ENCODE assay signal across 8 mouse cellular contexts in the genomic region with DNA sequence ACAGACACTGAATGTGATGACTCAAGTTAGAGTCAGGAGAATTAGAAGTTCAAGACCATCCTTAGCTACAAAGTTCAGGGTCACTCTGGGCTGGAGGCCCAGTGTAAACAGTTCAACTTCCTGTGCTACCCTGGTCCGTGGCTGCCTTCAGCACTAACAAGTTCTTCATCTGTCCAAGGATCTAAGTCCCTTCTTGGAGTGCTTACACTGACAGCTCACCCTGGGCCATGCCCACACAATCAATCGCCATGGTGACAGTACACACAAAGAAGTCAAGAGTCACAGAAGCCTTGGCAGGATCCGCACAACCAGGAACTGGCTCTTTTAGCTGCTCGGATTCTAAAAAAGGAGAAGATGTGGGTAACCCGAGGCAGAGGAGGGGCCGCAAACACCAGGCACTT. TPM values are rescaled to one million over a fixed set of nuclear protein-coding genes. Genes with fewer than 3 reads are reported as not detected.
DNase-seq lines count a peak whose midpoint lies in the region; ATAC-seq and TF ChIP-seq lines count a peak whose summit lies in the region.

No protein-coding gene starts in this region.

- no peak overlapping the region for H3K4me2 ChIP-seq in liver, embryonic 12.5 days

- peaks cover 45% of the 10 kb centered on the region for H3K36me3 ChIP-seq in liver, embryonic 12.5 days
- H3K36me3 ChIP-seq in small intestine, adult 2 months (ENCODE audit: control insufficient read depth, insufficient read depth, low read length): 0 out of 2 replicates have a peak, but pooled peaks cover 3% of the 10 kb centered on the region

- H3K27me3 ChIP-seq in liver, embryonic 12.5 days (replicated peaks): no peaks in the 10 kb centered on the region
- no peaks in the 10 kb centered on the region for H3K27me3 ChIP-seq in small intestine, adult 2 months (ENCODE audit: control insufficient read depth, insufficient read depth, low read length)

- H3K9ac ChIP-seq in liver, embryonic 12.5 days: no peak overlapping the region

- H3K4me1 ChIP-seq in liver, embryonic 12.5 days: peaks cover 100% of the 10 kb centered on the region
- H3K4me1 ChIP-seq in small intestine, adult 2 months (ENCODE audit: control insufficient read depth, insufficient read depth, insufficient read length, low read length): peaks cover 68% of the 10 kb centered on the region

- no peak for TF ChIP-seq CTCF in layer of hippocampus, adult 2 months (conservative IDR thresholded peaks at IDR 0.05)
- TF ChIP-seq CTCF in small intestine, adult 2 months (IDR thresholded peaks at IDR 0.05; ENCODE audit: extremely low read depth, insufficient read length, insufficient replicate concordance, low read depth, low read length): no peak

- no peak for TF ChIP-seq POLR2A in small intestine, adult 2 months (IDR thresholded peaks at IDR 0.05; ENCODE audit: low read depth, low read length)

- H3K9me3 ChIP-seq in liver, embryonic 12.5 days (replicated peaks): no peaks in the 10 kb centered on the region

- ATAC-seq in common myeloid progenitor, adult 5-6 weeks (replicated peaks; ENCODE audit: low read depth, poor library complexity, severe bottlenecking): peak; percentile 90
- no peak for ATAC-seq in liver, embryonic 12.5 days
- no peak for ATAC-seq in cerebellum, adult (ENCODE audit: insufficient number of reproducible peaks, low FRiP score, low TSS enrichment)

- 34% methylated on average over 6 of the region's 6 CpGs for WGBS in liver, embryonic 12.5 days (ENCODE audit: insufficient replicate concordance)
- WGBS in small intestine, adult 2 months: 9% methylated on average over 6 of the region's 6 CpGs

- H3K4me3 ChIP-seq in layer of hippocampus, adult 2 months: no peak overlapping the region
- no peak overlapping the region for H3K4me3 ChIP-seq in liver, embryonic 12.5 days
- H3K4me3 ChIP-seq in small intestine, adult 2 months (ENCODE audit: low read depth, low read length): no peak overlapping the region

- no peak for DNase-seq in layer of hippocampus, adult 2 months (ENCODE audit: low spot score in 2 of 2)
- DNase-seq in layer of hippocampus, adult 11-12 months (ENCODE audit: low spot score): no peak
- no peak for DNase-seq in gastrocnemius, postnatal 10 days
- no peak for DNase-seq in retina, postnatal 1 day

- peak overlapping the region; percentile 21; the same call in 1 of the 2 replicates for H3K27ac ChIP-seq in layer of hippocampus, adult 2 months
- H3K27ac ChIP-seq in liver, embryonic 12.5 days: peak overlapping the region; percentile 100; the same call in 1 of the 2 replicates
- H3K27ac ChIP-seq in small intestine, adult 2 months (ENCODE audit: insufficient read depth, low read depth, low read length): peak overlapping the region; percentile 89

RNA-seq across cellular contexts. Expression of a gene that starts 44.6 kb away (rescaled TPM):
- 10 to 100 TPM; 14.1 to 18.8 TPM for total RNA-seq in layer of hippocampus, adult 2 months (2021)
- total RNA-seq in common myeloid progenitor, adult 5-6 weeks (2017): 0.64 and 3.8 TPM in 2 replicates
- polyA plus RNA-seq in liver, embryonic 12.5 days (2016; fragmentation: Nextera tagmentation; extraction: Ambion mirVana): 8.7 and 9.9 TPM in 2 replicates
- 33.0 and 71.5 TPM in 2 replicates for polyA plus RNA-seq in small intestine, adult 2 months (2012; rRNA removed)
- 10 to 100 TPM in 1 of 2 experiments, 1 to 10 TPM in 1; 9.3 to 12.5 TPM for total RNA-seq in gastrocnemius, postnatal 10 days (2021)

Comparison
In these comparisons a context has a peak if more than half of its experiments do, and no peak if none do; other contexts are left out.
1. H3K27ac ChIP-seq: peak in every context shown above with its lines; median percentile 100 in liver, embryonic 12.5 days; 89 in small intestine, adult 2 months; 21 in layer of hippocampus, adult 2 months.